Mouse (Mus musculus) liver, embryonic 14.5 days (tissue): ENCODE measurements around the gene Mical3.

Source experiments
- CTCF ChIP-seq: IDR thresholded peaks from 2 replicates; pipeline ENCODE4 v1.5.1; 2016; ENCODE audit warnings: antibody characterized with exemption, low read depth, control low read depth
- EP300 ChIP-seq: IDR thresholded peaks from 2 replicates; pipeline ENCODE4 v1.6.1; 2016; ENCODE audit warnings: antibody characterized with exemption, low read depth

DNA sequence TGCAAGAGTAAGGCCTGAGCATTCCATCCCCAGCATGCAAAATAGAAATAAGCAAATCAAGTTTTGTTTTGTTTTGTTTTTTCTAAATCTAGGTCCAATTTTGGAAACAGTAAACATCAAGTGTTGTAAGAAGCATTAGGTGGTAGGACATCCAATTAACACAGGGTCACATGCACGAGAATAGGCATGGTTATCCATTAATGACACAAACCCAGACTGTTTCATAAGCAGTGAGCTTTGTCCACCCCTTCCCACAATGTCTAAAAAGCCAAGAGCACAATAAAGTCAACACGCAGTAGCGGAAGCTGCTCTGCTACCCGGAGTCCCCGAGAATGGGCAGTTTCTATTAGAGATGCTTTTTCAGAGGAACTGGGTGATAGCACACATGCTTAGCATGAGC lies 225.7 kb downstream of the Mical3 start:
- no peak for TF ChIP-seq CTCF
- no peak for TF ChIP-seq EP300
